Mouse (Mus musculus): ENCODE data around the gene Calhm3. TPM values are rescaled to one million over a fixed set of nuclear protein-coding genes. Genes with fewer than 3 reads are reported as not detected.
"Not testable (repeated sequence)": the region's sequence is repeated elsewhere in the genome, so short reads cannot be mapped to it uniquely, and the experiment has no call there.

Calhm3 gene
- polyA plus RNA-seq, 1 experiment from 2014 or later = not detected

GRCm38 (mm10) chr19:47153767-47154166 is 3.8 kb downstream of the Calhm3 start:
- Histone ChIP-seq H3K4me3 (ENCODE audit: low read depth, low read length) (no peak overlapping the region), H3K27me3 (ENCODE audit: control insufficient read depth, insufficient read depth, low read length) (0 out of 2 replicates have a peak, but pooled peaks cover under 1% of the 10 kb centered on the region), H3K9ac (ENCODE audit: low read depth, low read length) (no peak overlapping the region), H3K4me2 (replicated peaks; ENCODE audit: low read depth, low read length) (no peak overlapping the region), H3K27ac (ENCODE audit: low read depth, low read length) (no peak overlapping the region), H3K9me3 (ENCODE audit: control insufficient read depth, low read length) (no peaks in the 10 kb centered on the region), H3K4me1 (replicated peaks; ENCODE audit: control insufficient read depth, insufficient read depth, low read length) (no peaks in the 10 kb centered on the region), H3K36me3 (ENCODE audit: control insufficient read depth, insufficient read depth, low read length) (no peaks in the 10 kb centered on the region)
- WGBS = 90% methylated on average over 7 of the region's 7 CpGs
- DNase-seq (ENCODE audit: low spot score) = no peak
- ATAC-seq (ENCODE audit: low FRiP score) = no peak

GRCm38 (mm10) chr19:47152062-47152369 is 5.5 kb downstream of the Calhm3 start:
- Histone ChIP-seq H3K27me3 (ENCODE audit: control insufficient read depth, insufficient read depth, low read length) (0 out of 2 replicates have a peak, but pooled peaks cover 2% of the 10 kb centered on the region), H3K9me3 (ENCODE audit: control insufficient read depth, low read length) (no peaks in the 10 kb centered on the region), H3K4me3 (ENCODE audit: low read depth, low read length) (peak overlapping the region; percentile 24), H3K36me3 (ENCODE audit: control insufficient read depth, insufficient read depth, low read length) (no peaks in the 10 kb centered on the region), H3K9ac (ENCODE audit: low read depth, low read length) (peak overlapping the region; percentile 17; the same call in 1 of the 2 replicates), H3K4me2 (replicated peaks; ENCODE audit: low read depth, low read length) (peak overlapping the region; percentile 39), H3K27ac (ENCODE audit: low read depth, low read length) (no peak overlapping the region), H3K4me1 (replicated peaks; ENCODE audit: control insufficient read depth, insufficient read depth, low read length) (no peaks in the 10 kb centered on the region)
- WGBS = 70% methylated on average over 12 of the region's 12 CpGs
- no peak for ATAC-seq (ENCODE audit: low FRiP score)
- DNase-seq (ENCODE audit: low spot score) = no peak

- 27% methylated on average over 32 of the region's 32 CpGs for WGBS
- Histone ChIP-seq H3K4me2 (replicated peaks; ENCODE audit: low read depth, low read length) (peak overlapping the region; percentile 39), H3K27ac (ENCODE audit: low read depth, low read length) (no peak overlapping the region), H3K36me3 (ENCODE audit: control insufficient read depth, insufficient read depth, low read length) (no peaks in the 10 kb centered on the region), H3K27me3 (ENCODE audit: control insufficient read depth, insufficient read depth, low read length) (0 out of 2 replicates have a peak, but pooled peaks cover 2% of the 10 kb centered on the region), H3K9ac (ENCODE audit: low read depth, low read length) (peak overlapping the region; percentile 17; the same call in 1 of the 2 replicates), H3K4me3 (ENCODE audit: low read depth, low read length) (peak overlapping the region; percentile 24), H3K4me1 (replicated peaks; ENCODE audit: control insufficient read depth, insufficient read depth, low read length) (no peaks in the 10 kb centered on the region), H3K9me3 (ENCODE audit: control insufficient read depth, low read length) (no peaks in the 10 kb centered on the region)
- DNase-seq (ENCODE audit: low spot score) (peak; percentile 32), ATAC-seq (ENCODE audit: low FRiP score) (no peak)
Observed at GRCm38 (mm10) chr19:47151332-47152061, 6.1 kb downstream of the Calhm3 start.

DNA sequence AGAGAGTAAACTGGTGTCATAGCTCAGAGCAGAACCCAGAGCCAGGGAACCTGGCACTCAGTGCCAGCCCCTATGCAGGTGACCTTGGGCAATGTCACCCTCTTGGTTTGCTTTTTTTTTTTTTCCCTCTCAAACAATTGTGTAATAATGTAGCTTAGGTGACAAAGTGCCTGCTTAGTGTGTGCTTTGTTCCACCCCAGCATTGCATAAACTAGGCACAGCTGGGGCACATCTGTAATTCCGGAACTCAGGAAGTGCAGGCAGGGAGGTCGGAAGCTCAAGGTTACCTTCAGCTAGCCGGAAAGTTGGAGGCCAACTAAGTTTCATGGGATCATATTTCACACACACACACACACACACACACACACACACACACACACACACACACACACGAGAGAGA is 7.7 kb downstream of the Calhm3 start:
- DNase-seq (ENCODE audit: low spot score) = no peak
- no peak overlapping the region for H3K27ac ChIP-seq (ENCODE audit: low read depth, low read length)
- WGBS = 56% methylated on average over 4 of the region's 4 CpGs

DNA sequence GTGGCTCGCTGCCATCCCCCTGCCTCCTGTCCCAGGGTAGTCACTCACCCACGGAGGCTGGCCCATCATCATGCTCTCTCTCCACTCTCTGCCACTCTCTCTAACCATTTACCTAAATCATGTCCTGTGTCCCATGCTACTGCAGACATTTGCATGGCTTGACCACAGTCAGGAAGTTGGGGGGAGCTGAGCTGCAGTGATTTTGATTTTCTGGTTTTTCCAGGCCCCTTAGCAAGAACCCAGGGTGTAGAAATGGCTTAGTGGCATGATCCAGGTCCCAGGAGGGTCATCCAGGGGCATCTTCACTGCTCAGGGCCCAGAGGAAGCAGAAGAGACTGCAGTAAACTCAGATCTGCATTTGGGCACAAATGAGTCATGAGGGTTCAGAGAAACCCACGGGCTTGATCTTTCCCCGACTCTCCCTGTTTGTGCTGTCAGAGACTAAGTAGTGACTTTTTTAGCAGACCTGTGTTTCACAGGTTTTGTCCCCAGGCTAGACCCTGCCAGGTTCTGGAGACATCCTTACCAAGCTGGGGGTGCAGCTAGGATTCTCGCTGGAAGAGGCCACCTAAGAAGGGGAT is 9.2 kb downstream of the Calhm3 start:
- ATAC-seq (ENCODE audit: low FRiP score) = no peak
- H3K9ac ChIP-seq (ENCODE audit: low read depth, low read length) = no peak overlapping the region
- 85% methylated on average over 5 of the region's 5 CpGs for WGBS

More for the DNA sequence above, 7.7 kb downstream of the Calhm3 start:
- ATAC-seq (ENCODE audit: low FRiP score) = no peak
- no peaks in the 10 kb centered on the region for H3K36me3 ChIP-seq (ENCODE audit: control insufficient read depth, insufficient read depth, low read length)
- H3K9ac ChIP-seq (ENCODE audit: low read depth, low read length) = no peak overlapping the region
- 0 out of 2 replicates have a peak, but pooled peaks cover 2% of the 10 kb centered on the region for H3K27me3 ChIP-seq (ENCODE audit: control insufficient read depth, insufficient read depth, low read length)
- H3K4me2 ChIP-seq (replicated peaks; ENCODE audit: low read depth, low read length) = no peak overlapping the region
- no peaks in the 10 kb centered on the region for H3K4me1 ChIP-seq (replicated peaks; ENCODE audit: control insufficient read depth, insufficient read depth, low read length)
- no peak overlapping the region for H3K4me3 ChIP-seq (ENCODE audit: low read depth, low read length)
- no peaks in the 10 kb centered on the region for H3K9me3 ChIP-seq (ENCODE audit: control insufficient read depth, low read length)

DNA sequence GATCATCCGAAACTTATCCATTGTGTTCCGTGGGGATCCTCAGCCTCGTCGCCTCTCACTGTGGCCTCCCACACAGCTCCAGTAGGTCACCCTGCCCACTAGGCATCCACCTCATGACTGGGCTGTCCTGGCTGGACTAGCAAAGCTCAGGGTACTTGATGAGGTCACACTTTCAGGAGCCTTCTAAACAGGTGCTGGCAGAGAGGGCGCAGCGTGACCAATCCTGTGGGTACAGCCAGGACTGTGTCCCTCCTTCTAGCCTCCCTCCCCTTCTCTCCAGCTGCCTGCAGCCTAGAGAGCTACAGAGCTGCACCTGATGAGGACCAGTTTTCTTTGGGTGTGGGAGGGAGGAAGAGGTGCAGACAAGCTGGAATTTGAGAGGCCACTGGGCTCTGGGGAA is 13.4 kb downstream of the Calhm3 start, which contains the start of gene Calhm1:
TSS of gene Calhm1 (minus strand) at position 101 of the 400 bp plus-strand sequence.
- DNase-seq (ENCODE audit: low spot score) = no peak
- no peaks in the 10 kb centered on the region for H3K4me1 ChIP-seq (replicated peaks; ENCODE audit: control insufficient read depth, insufficient read depth, low read length)
- H3K4me3 ChIP-seq (ENCODE audit: low read depth, low read length) = no peak within 1 kb of the TSS
- 0 out of 2 replicates have a peak, but pooled peaks cover 2% of the 10 kb centered on the region for H3K27me3 ChIP-seq (ENCODE audit: control insufficient read depth, insufficient read depth, low read length)
- no peak within 1 kb of the TSS for H3K9ac ChIP-seq (ENCODE audit: low read depth, low read length)
- 88% methylated on average over 6 of the region's 6 CpGs for WGBS
- ATAC-seq (ENCODE audit: low FRiP score) = no peak
- no peaks in the 10 kb centered on the region for H3K36me3 ChIP-seq (ENCODE audit: control insufficient read depth, insufficient read depth, low read length)
- H3K27ac ChIP-seq (ENCODE audit: low read depth, low read length) = no peak within 1 kb of the TSS
- H3K9me3 ChIP-seq (ENCODE audit: control insufficient read depth, low read length) = no peaks in the 10 kb centered on the region
- H3K4me2 ChIP-seq (replicated peaks; ENCODE audit: low read depth, low read length) = no peak within 1 kb of the TSS

More for the DNA sequence above, 9.2 kb downstream of the Calhm3 start:
- H3K4me2 ChIP-seq (replicated peaks; ENCODE audit: low read depth, low read length) = no peak overlapping the region
- no peak overlapping the region for H3K27ac ChIP-seq (ENCODE audit: low read depth, low read length)
- no peaks in the 10 kb centered on the region for H3K36me3 ChIP-seq (ENCODE audit: control insufficient read depth, insufficient read depth, low read length)
- H3K4me1 ChIP-seq (replicated peaks; ENCODE audit: control insufficient read depth, insufficient read depth, low read length) = no peaks in the 10 kb centered on the region
- no peak overlapping the region for H3K4me3 ChIP-seq (ENCODE audit: low read depth, low read length)
- H3K27me3 ChIP-seq (ENCODE audit: control insufficient read depth, insufficient read depth, low read length) = 0 out of 2 replicates have a peak, but pooled peaks cover 2% of the 10 kb centered on the region
- no peak for DNase-seq (ENCODE audit: low spot score)
- no peaks in the 10 kb centered on the region for H3K9me3 ChIP-seq (ENCODE audit: control insufficient read depth, low read length)

DNA sequence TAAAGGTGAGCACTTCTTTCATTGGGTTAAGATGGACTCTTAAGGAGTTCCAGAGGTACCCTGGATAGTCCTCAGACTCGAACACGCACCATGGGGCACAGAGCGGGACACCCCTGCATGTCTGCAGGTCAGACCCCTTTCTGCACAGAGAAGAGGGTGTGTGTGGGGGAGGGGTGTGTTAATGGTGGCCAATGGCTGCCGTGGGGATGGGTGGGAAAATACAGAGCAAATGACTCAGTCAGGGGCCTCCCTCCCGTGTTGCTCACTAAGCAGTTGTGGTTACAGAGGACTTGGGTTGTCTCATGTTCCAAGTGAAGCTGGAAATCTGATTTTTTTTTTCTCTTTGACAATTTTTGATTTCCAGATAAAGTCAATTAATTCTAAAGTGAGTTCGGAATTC is 15.1 kb downstream of the Calhm3 start:
- H3K27me3 ChIP-seq (ENCODE audit: control insufficient read depth, insufficient read depth, low read length) = no peaks in the 10 kb centered on the region
- H3K4me1 ChIP-seq (replicated peaks; ENCODE audit: control insufficient read depth, insufficient read depth, low read length) = peaks cover 3% of the 10 kb centered on the region; the same call in 1 of the 2 replicates
- H3K9me3 ChIP-seq (ENCODE audit: control insufficient read depth, low read length) = no peaks in the 10 kb centered on the region
- H3K4me2 ChIP-seq (replicated peaks; ENCODE audit: low read depth, low read length) = no peak overlapping the region
- ATAC-seq (ENCODE audit: low FRiP score) = no peak
- H3K27ac ChIP-seq (ENCODE audit: low read depth, low read length) = no peak overlapping the region
- 80% methylated on average over 6 of the region's 6 CpGs for WGBS
- DNase-seq (ENCODE audit: low spot score) = no peak
- H3K4me3 ChIP-seq (ENCODE audit: low read depth, low read length) = no peak overlapping the region
- H3K9ac ChIP-seq (ENCODE audit: low read depth, low read length) = no peak overlapping the region
- H3K36me3 ChIP-seq (ENCODE audit: control insufficient read depth, insufficient read depth, low read length) = no peaks in the 10 kb centered on the region

- H3K27ac ChIP-seq (ENCODE audit: low read depth, low read length); H3K36me3 ChIP-seq (ENCODE audit: control insufficient read depth, insufficient read depth, low read length): not testable (repeated sequence)
- 38% methylated on average over 7 of the region's 7 CpGs for WGBS
Observed at GRCm38 (mm10) chr19:47139611-47140010, 18.0 kb downstream of the Calhm3 start.

More at GRCm38 (mm10) chr19:47139611-47140010, 18.0 kb downstream of the Calhm3 start:
- not testable (repeated sequence) for H3K9ac ChIP-seq (ENCODE audit: low read depth, low read length); DNase-seq (ENCODE audit: low spot score); H3K9me3 ChIP-seq (ENCODE audit: control insufficient read depth, low read length); ATAC-seq (ENCODE audit: low FRiP score); H3K4me2 ChIP-seq (replicated peaks; ENCODE audit: low read depth, low read length); H3K4me3 ChIP-seq (ENCODE audit: low read depth, low read length); H3K4me1 ChIP-seq (replicated peaks; ENCODE audit: control insufficient read depth, insufficient read depth, low read length); H3K27me3 ChIP-seq (ENCODE audit: control insufficient read depth, insufficient read depth, low read length)

Data from hindbrain, embryonic 11.5 days (tissue).